Mouse (Mus musculus): Measurements from ENCODE around the gene Acp6.
"Not testable (repeated sequence)": the region's sequence is repeated elsewhere in the genome, so short reads cannot be mapped to it uniquely, and the experiment has no call there.

Acp6 gene

DNA sequence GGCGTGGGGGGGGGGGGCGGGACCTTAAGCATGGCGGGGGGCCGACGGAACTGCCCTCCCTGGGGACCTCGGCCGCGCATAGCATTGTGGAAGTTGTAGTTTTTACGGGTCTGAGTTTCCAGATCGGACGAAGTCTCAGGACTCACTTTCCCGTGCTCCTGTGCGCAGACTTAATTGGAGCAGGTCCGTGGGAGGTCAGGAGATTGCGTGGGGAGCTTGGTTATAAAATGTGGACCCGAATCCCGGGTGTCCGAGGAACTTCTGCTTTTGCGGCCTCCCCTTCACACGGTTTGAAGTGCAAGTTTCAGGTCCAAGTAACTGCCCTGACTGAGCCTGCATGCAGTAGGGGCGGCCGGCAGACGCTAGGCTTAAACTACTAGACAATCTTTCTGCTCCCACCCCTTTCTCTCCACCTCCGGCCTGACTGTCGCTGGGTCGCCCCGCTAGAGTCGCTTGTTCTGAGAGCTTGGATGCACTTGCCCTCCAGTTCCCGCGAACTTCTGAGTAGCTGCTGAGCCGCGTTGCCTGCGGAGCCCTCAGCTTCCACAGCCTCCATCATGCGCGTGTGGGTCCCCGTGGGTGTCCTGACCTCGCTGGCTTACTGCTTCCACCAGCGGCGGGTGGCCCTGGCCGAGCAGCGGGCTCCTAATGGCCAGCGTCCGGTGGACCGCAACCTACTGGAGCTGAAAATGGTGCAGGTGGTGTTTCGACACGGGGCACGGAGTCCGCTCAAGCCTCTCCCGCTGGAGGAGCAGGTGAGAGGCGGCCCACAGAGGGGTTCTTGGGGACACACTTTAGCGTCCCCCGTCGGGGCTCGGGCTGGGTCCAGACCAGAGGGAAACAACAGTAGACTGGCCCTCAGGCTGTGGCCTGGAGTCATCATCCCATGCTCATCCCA is at the start of gene Acp6:
Gene Acp6, plus strand, starts transcription at position 167 of the 898 bp plus-strand sequence.
- DNase-seq (ENCODE audit: low spot score): peak; percentile 96

DNA sequence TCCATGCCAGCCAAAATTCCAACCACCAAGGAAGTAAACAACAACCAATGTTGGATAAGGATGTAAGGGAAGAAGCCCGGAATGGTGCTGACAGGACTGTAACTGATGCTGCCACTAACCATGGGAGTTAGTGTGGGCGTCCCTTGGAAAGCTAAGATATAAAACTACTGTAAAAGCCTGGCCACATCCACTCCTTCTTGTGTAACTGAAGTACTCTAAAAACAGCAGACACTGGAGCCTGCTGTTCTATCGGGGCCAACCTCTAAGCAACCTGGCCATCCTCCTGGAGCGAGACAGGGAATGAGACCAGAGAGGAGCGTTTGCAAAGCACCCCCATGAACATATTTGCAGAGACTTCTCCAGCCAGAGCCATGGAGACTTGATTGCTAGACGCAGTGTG is 41.1 kb upstream of the Acp6 start:
- no peak for DNase-seq (ENCODE audit: low spot score)

DNA sequence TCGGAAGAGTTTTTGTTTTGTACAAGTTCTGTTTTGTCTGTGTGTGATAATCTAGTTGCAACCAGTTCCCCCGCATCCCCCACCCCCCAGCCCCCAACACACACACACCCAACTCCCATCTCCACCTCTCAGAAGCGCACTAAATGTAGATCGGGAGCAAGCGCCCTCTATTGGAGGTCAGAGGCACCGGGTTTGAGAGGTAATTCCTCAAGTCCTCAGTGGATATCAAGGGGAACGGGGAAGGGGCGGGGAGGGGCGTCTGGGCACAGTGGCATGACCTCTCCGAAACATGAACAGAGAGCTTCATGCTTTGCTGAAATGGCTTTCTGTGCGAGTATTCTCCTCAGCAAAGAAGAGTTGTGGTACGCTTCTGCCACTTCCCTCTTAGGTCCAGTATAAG is 40.3 kb upstream of the Acp6 start:
- no peak for DNase-seq (ENCODE audit: low spot score)

DNA sequence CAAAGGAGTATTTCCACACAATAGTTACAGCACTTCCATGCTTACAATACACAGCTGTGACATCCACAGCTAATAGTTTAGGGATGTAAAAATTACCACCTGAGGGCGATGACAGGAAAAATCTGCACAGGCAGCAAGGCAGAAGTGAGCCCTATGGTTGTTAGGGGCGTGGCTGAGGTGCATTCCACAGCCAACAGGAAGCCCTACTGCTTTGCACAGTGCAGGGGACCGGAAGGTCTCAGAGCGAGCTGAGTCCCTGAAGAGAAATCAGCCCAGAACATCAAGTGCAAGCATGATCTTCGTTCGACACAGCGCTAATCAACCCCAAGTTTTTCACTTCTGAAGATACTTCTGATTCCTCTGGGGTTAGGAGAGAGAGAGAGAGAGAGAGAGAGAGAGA is 34.4 kb upstream of the Acp6 start:
- peak; percentile 40 for DNase-seq (ENCODE audit: low spot score)

DNA sequence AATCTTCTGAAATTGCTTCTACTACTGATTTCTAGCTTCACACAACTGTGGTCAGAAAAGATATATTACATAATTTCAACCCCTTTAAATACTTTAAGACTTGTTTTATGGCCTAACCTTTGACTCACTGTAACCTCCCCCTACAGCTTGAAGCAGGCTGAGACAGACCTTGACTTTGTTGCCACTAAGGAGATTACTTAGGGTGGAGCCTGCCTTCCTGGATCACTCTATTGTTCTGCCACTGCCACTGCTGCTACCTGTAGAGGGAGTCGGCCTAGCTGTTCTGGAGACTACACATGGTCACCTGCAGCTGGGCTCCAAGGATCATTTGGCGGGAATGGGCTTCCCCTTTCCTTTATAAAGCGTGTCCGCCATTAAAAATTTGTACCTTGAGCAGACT is 29.2 kb upstream of the Acp6 start:
- no peak for DNase-seq (ENCODE audit: low spot score)

DNA sequence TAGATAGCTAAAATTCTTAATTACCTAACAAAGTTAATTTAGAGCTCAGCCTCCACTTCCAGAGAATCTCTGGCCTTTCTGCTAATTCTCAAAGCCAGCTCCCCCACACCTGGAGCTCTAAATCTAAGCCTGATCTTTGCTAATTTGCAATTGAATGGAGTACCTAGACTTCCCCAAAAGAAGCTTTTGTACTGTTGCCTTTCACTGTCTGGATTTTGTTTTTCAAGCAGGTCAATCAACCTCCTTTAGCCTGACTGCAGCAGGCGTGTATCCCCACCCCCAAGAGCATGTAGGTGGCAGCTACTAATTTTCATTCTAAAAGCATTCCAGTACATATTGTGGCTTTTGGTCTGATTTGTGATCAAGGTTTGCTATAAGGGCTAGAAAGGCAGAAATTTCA is 20.9 kb upstream of the Acp6 start:
- not testable (repeated sequence) for DNase-seq (ENCODE audit: low spot score)

DNA sequence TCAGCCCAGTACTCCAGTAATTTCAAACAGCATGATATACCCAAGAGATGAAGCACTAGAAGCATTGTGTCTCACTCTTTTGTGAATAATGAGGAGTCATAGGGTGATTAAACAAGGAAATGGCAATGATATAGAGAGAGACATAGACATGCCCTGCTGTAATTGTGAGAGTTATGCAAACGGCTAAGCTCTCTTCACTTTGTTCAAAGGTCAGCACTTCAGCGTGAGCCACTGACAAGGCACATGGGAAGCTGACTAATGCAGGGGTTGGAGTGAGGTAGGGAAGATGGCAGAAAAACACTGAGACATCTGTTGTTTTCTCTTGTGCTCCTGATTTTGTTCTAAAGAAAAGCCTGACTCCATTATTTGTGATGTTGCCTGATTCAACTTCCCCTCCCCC is 7.5 kb upstream of the Acp6 start:
- DNase-seq (ENCODE audit: low spot score): no peak

DNA sequence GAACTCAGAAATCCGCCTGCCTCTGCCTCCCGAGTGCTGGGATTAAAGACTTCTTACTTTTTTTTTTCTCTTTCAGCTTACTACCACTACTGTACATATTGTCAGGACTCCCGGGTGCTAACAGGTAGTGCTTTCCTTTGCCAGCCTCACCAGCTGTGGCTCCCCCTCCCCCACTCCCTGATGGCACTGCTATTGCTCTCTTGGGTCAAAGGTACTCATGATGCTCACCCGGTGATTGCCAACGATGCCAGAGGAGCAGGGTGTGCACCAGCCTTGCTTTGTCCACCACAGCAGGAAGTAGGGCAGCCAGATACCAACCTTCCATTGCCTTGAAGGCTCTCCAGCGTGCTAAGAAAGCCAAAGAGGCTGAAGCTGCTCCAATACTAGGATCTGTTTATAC is 2.1 kb upstream of the Acp6 start:
- DNase-seq (ENCODE audit: low spot score): no peak

DNA sequence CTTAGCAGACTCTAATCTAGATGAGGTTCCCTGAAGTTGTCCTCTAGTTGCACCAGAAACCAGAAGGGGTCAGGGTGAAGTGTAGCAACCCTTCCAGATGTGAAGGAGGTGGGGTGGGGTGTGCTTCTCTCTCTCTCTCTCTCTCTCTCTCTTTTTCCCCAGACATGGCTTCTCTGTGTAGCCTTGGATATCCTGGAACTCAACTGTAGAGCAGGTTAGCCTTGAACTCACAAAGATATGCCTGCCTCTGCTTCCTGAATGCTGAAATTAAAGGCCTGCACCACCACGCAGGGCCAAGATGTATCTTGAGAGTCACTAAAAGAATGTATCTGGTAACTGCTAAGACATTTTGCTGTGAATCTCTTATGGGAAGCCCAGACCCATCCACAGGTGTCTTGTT is 1.3 kb upstream of the Acp6 start:
- DNase-seq (ENCODE audit: low spot score): no peak

DNA sequence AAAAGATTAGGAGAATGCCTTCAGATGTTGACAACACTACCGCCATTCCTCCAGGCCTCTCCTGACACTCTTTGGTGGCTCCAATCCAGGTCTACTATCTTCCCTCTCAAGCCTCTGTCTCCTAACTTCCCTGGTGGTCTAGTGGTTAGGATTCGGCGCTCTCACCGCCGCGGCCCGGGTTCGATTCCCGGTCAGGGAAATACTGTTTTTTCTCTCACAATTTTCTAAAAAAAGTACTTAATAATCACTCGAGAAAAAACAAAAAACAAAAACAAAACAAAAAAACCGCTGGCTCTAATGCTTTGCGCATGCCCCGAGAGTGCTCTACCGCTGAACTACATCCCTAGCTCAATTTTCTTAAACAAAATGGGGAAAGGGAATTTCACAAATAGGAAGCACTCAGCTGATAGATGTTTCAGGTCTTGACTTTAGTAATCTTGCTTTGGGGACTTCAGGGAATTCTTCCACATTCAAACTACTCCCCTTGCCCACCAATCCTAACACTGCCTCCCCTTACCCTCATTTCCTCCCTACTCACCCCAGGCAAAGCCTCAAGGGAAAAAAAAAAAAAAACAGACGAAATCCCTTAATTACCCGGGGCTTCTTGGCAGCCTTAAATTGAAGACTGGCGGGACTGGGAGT is 498 bp upstream of the Acp6 start:
- DNase-seq (ENCODE audit: low spot score): peak; percentile 84

DNA sequence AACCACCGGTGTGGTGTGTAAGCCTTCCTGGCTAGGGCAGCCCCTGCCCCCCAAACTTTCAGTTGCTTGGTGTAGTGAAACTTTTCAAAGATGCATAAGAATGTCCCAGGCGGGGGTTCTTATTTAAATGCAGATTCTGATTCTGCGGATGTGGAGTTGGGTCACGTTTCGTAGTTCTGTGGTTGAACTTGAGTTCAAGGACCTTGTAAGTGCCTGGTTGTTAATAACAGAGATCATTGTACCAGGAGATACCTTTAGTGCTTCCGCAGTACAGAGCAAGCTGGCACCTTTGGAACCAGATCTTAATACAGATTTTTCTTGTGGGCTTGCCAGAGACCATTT is 903 bp downstream of the Acp6 start:
- DNase-seq (ENCODE audit: low spot score): no peak

DNA sequence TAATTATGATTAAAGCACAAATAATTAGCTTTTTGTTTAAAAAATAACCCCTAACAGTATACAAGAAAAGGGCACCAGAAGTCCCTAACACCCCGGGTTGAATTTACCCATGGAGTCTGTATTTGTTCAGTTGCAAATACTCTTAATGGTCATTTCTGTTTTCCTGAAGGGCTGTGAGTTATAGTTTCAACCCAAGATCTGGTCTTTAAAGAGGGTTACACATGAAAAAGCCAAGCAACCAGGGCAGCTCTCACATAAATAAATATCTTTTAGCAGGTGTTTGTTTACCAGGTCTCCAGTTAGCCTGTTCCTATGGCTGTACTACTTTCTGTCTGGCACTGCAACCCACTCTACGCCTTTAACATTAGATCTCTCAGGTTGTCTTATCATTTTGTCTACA is 1.4 kb downstream of the Acp6 start:
- DNase-seq (ENCODE audit: low spot score): no peak

DNA sequence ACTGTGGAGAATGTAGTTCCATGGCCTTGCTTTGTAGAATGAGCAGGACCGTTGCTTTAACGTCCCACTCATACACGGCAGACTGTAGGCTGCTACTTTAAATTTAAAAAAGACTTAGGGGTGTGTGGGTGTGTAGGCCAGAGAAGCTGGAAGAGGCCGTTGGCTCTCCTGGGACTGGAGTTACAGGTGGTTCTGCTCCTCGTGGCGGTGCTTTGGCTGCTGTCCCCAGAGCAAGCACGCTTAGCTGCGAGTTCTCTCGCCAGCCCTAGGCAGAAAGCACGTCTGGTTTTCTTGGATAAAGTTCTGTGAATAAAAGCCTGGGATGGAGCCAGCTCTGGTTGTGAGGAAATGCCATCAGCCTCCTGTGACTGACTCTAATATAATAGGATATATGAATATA is 2.3 kb downstream of the Acp6 start:
- DNase-seq (ENCODE audit: low spot score): no peak

DNA sequence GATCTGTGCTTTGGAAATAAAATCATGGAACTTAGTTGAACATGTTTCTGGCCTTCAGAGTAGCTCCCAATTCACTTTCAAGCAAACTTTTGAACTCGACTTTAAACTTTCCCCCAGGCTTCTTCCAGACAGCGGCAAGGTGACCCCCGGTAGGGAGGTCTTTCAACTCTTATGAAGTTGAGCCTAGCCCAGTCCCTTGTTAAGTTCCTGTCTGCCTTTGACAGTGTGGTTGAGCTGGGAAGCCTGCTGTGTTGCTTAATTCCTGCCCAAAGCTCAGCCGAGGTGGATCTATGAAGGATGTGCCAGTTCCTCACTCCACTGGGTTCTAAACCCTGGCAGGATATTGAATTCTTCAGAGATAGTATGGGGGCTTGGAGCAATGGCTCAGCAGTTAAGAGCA is 3.2 kb downstream of the Acp6 start:
- DNase-seq (ENCODE audit: low spot score): no peak

DNA sequence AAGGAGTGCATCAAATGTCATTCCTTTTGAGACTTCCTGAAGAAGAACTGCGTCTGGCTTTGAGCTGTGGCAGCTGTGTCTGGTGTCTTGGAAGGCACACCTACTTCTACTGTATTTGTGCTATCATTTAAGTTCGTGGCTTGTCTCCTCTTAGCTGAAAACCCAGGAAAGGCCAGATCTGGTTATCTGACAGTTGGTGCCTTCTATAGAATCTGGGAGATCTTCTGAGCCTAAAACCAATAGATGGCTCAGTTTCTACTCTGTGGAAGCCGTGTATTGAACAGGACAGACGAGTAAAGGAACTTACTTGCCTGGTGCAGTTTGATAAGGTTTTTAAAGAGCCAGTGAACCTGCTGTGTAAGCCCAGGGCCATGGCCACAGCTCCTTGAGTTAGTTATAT is 5.9 kb downstream of the Acp6 start:
- DNase-seq (ENCODE audit: low spot score): no peak

DNA sequence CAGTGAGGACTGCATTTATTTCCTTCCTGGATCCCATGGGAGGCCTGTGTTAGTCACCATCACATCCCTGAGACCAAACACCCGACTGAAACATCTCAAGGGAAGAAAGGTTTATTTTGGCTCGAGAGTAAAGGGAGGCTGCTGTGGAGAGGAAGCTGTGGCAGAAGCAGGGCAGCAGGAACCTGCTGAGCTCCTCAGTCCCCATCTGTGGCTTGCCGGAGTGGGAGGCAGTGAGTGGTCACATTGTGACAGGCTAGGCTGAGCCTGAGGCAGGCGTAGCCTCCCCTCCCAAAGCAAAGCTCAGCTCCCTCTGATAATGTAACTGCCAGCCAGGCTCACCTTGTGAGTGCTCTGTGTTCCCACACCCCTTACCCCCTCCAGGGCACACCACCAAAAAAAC is 8.5 kb downstream of the Acp6 start:
- no peak for DNase-seq (ENCODE audit: low spot score)

DNA sequence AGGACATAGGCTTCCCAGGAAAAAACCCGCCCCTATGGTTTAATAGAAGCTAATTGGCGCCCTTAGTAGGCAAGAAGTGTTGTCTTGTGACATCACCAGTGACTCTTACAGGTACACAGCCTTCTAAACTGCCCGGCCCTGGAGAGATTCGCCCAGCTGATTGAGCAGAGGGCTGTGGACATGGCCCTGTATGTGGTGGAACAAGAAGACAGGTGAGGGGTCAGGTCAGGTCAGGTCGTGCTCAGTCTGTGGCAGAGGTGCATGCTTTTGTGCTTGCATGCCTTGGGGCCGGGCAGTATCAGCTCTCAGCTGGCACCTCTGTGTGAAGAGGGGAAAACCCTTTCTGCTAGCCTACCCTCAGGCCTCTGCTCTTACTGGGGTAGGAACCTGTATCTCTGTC is 13.0 kb downstream of the Acp6 start:
- no peak for DNase-seq (ENCODE audit: low spot score)

DNA sequence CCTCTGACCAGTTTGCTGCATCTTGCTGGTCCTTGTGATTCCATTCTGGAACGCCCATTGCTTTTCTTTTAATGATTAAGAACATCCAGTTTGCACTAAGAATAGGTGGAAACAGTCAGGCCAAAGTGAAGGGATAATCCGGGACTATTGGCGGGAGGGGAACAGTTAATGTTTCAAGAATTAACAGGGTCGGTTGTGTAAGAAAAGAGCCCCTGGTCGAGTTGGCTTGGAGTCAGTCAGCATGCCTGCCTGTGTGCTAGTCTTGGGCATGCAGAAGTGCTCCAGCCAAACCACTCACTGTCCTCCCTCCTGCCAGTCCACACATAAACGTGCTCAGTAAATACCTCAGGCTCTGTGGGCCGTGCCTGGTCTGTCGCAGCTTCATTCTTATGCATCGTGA is 13.7 kb downstream of the Acp6 start:
- no peak for DNase-seq (ENCODE audit: low spot score)

DNA sequence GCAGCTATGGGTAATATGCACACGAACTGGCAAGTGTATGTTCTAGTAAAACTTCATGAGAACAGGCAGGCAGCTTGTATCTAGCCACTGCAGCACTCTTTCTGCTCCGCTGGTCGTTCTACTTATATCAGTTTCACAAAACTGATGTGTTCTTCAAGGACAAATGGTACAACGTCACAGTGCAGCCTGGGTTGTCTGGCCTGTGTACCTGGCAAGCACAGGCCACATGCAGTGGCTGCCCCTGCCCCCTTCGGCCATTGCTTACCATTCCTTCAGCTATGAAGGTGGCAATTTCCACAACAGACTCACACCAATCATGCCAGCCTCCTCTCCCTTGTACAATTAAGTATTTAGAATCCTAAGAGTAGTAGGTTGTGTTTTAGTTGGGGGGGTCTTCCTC is 14.1 kb downstream of the Acp6 start:
- DNase-seq (ENCODE audit: low spot score): no peak

DNA sequence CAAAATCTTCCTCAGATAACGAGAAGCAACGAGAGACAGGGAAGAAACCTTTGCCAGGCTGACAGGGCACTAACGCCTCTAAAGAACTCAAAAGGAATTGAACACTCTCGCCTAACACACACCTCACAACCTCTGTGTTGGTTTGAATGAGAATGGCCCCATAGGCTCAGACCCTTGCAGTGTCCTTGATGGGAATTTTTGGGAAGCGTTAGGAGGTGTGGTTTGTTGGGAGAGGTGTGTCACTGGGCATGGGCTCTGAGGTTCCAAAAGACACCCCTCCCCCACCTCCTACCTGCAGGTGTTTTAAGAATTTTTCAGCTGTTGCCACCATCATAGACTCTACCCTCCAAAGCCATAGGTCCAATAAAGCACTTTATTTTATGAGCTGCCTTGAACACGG is 20.3 kb downstream of the Acp6 start:
- DNase-seq (ENCODE audit: low spot score): no peak

DNA sequence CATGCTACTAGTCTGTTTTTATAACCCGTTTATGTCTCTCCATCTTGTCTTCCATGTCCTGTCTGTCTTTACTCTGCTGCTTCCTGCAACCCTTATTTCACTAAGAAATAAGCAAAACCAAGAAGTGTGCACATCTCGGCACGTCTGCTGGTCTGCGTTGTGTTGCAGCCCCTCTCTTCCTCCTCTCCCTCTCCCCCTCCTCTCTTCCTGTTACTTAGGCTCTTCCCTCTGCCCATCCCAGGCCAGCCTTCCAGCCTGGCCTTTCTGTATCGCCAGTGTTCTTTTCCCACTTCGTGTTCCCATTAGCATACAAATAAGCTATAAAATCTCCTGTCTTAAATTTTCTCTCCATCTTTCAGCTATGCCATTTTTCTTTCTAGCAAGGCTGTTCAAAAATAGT is 21.9 kb downstream of the Acp6 start:
- DNase-seq (ENCODE audit: low spot score): no peak

DNA sequence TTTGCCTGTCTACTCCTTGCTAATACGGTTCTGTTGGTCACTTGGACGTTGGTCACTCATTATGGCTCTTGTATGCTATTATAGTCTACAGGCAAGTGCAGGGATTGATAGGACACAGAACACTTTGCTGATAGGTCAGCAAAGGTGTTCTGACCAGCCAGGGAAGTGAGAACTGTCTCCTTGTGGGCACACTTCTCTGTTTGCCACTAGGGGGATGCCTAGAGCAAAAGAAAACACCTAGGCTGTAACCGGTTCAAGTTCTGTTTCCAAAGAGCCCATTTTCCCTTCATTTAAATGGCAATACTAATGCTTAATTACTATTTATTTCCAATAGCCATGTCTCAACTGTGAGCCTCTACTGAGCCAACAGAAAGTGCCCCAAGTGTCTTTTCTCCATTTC is 25.2 kb downstream of the Acp6 start:
- DNase-seq (ENCODE audit: low spot score): peak; percentile 17

DNA sequence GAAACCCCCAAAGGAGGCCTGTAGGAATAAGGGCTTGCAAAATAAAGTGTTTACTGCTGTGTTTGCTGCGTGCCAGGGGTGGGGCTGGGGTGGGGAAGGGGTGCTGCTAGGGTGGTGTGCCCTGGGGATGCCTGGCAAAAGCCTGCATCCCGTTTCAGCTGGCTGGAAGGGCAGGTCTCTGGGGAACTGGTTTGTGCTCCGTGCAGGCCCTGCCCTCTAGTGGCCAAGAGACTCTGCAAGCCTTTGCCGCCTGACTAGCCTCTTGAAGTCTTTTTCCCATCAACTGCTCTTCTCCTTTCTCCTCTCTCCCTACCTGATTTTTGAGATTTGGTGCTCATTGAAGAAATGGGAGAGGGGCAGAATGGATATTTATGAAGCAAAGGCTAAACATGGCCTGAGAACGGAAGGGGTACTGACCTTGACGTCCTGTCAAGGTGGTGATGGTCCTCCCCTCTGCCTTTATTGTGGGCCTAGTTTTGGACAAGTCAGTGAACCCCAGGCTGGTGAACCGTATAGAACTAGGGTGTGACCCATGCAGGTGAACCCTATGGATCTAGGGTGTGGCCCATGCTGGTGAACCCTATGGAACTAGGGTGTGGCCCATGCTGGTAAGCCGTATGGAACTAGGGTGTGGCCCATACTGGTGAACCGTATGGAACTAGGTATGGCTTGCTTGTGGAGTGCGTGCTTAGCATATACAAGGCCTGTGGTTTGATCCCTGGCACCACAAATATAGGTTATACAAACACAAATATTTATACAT is 26.7 kb downstream of the Acp6 start:
- peak; percentile 85 for DNase-seq (ENCODE audit: low spot score)

All from embryo, embryonic 10 days (tissue).